Mouse (Mus musculus): Measurements from ENCODE around the gene Isyna1. TPM values are rescaled to one million over a fixed set of nuclear protein-coding genes. Genes with fewer than 3 reads are reported as not detected.

Gene Isyna1
- total and polyA plus RNA-seq, 3 experiments, result 26.7 to 41.6 (median 28.3) TPM

- TF ChIP-seq EP300 (IDR thresholded peaks at IDR 0.05; ENCODE audit: insufficient read depth, low read depth, low read length) (no peak), POLR2A (IDR thresholded peaks at IDR 0.05; ENCODE audit: insufficient read depth, low read depth, low read length) (no peak), CTCF (IDR thresholded peaks at IDR 0.05) (no peak)
- Histone ChIP-seq H3K79me2 (replicated peaks; ENCODE audit: control insufficient read depth, insufficient read depth, low read length) (no peaks in the 10 kb centered on the region), H3K4me1 (ENCODE audit: control insufficient read depth, insufficient read depth, low read length) (peaks cover 4% of the 10 kb centered on the region; the same call in 1 of the 2 replicates), H3K27ac (no peak overlapping the region), H3K36me3 (ENCODE audit: control insufficient read depth, insufficient read depth, low read length) (no peaks in the 10 kb centered on the region), H3K4me3 (no peak overlapping the region), H3K9ac (ENCODE audit: low read depth, low read length) (no peak overlapping the region), H3K27me3 (ENCODE audit: control insufficient read depth, insufficient read depth, low read length) (no peaks in the 10 kb centered on the region)
- no peak for DNase-seq
- intact Hi-C loops (cut with DNase I), result no loop called here
- WGBS, result 70% methylated on average over 5 of the region's 5 CpGs
These were observed 32.9 kb downstream of the Isyna1 start for GRCm38 (mm10) chr8:70627041-70627440.

GRCm38 (mm10) chr8:70628986-70629490, 34.9 kb downstream of the Isyna1 start:
- Histone ChIP-seq H3K27me3 (ENCODE audit: control insufficient read depth, insufficient read depth, low read length) (no peaks in the 10 kb centered on the region), H3K4me1 (ENCODE audit: control insufficient read depth, insufficient read depth, low read length) (peaks cover 6% of the 10 kb centered on the region), H3K36me3 (ENCODE audit: control insufficient read depth, insufficient read depth, low read length) (no peaks in the 10 kb centered on the region), H3K27ac (no peak overlapping the region; the same call in 1 of the 2 replicates), H3K79me2 (replicated peaks; ENCODE audit: control insufficient read depth, insufficient read depth, low read length) (no peaks in the 10 kb centered on the region), H3K4me3 (peak overlapping the region; percentile 76), H3K9ac (ENCODE audit: low read depth, low read length) (no peak overlapping the region)
- no peak for DNase-seq
- TF ChIP-seq POLR2A (IDR thresholded peaks at IDR 0.05; ENCODE audit: insufficient read depth, low read depth, low read length) (no peak), CTCF (IDR thresholded peaks at IDR 0.05) (no peak), EP300 (IDR thresholded peaks at IDR 0.05; ENCODE audit: insufficient read depth, low read depth, low read length) (no peak)
- intact Hi-C loops (cut with DNase I), result loop anchor here (1.0 to 2.0 kb wide), 3 partner anchors 16 to 72 kb away; no protein-coding TSS in a partner anchor
- WGBS, result 65% methylated on average over 7 of the region's 7 CpGs

- H3K27me3 ChIP-seq (ENCODE audit: control insufficient read depth, insufficient read depth, low read length), result no peaks in the 10 kb centered on the region
- no peaks in the 10 kb centered on the region for H3K36me3 ChIP-seq (ENCODE audit: control insufficient read depth, insufficient read depth, low read length)
- peak overlapping the region; percentile 76 for H3K4me3 ChIP-seq
- TF ChIP-seq EP300 (IDR thresholded peaks at IDR 0.05; ENCODE audit: insufficient read depth, low read depth, low read length) (peak; percentile 90; the same call in 1 of the 2 replicates), CTCF (IDR thresholded peaks at IDR 0.05) (peak; percentile 99), POLR2A (IDR thresholded peaks at IDR 0.05; ENCODE audit: insufficient read depth, low read depth, low read length) (peak; percentile 35)
- no peaks in the 10 kb centered on the region for H3K79me2 ChIP-seq (replicated peaks; ENCODE audit: control insufficient read depth, insufficient read depth, low read length)
- DNase-seq, result peak; percentile 92 to 95
- 2% methylated on average over 60 of the region's 60 CpGs for WGBS
- peak overlapping the region; percentile 83 for H3K27ac ChIP-seq
- H3K4me1 ChIP-seq (ENCODE audit: control insufficient read depth, insufficient read depth, low read length), result peaks cover 11% of the 10 kb centered on the region
- intact Hi-C loops (cut with DNase I), result loop anchor here (1.0 to 2.0 kb wide), 3 partner anchors 17 to 71 kb away; no protein-coding TSS in a partner anchor
- peak overlapping the region; percentile 71 for H3K9ac ChIP-seq (ENCODE audit: low read depth, low read length)
These were observed 35.7 kb downstream of the Isyna1 start for GRCm38 (mm10) chr8:70629574-70630531.

- Histone ChIP-seq H3K27me3 (ENCODE audit: control insufficient read depth, insufficient read depth, low read length) (no peaks in the 10 kb centered on the region), H3K9ac (ENCODE audit: low read depth, low read length) (no peak overlapping the region), H3K4me1 (ENCODE audit: control insufficient read depth, insufficient read depth, low read length) (peaks cover 14% of the 10 kb centered on the region), H3K36me3 (ENCODE audit: control insufficient read depth, insufficient read depth, low read length) (no peaks in the 10 kb centered on the region), H3K4me3 (no peak overlapping the region; the same call in 1 of the 2 replicates), H3K79me2 (replicated peaks; ENCODE audit: control insufficient read depth, insufficient read depth, low read length) (no peaks in the 10 kb centered on the region), H3K27ac (peak overlapping the region; percentile 83)
- TF ChIP-seq EP300 (IDR thresholded peaks at IDR 0.05; ENCODE audit: insufficient read depth, low read depth, low read length) (no peak), CTCF (IDR thresholded peaks at IDR 0.05) (no peak), POLR2A (IDR thresholded peaks at IDR 0.05; ENCODE audit: insufficient read depth, low read depth, low read length) (no peak)
- peak; percentile 71 to 75 for DNase-seq
- intact Hi-C loops (cut with DNase I), result no loop called here
- WGBS, result 16% methylated on average over 22 of the region's 22 CpGs
These were observed 36.6 kb downstream of the Isyna1 start for GRCm38 (mm10) chr8:70630532-70631381.

GRCm38 (mm10) chr8:70631436-70631835, 37.3 kb downstream of the Isyna1 start:
- DNase-seq, result peak; percentile 58 to 63
- Histone ChIP-seq H3K4me3 (no peak overlapping the region), H3K79me2 (replicated peaks; ENCODE audit: control insufficient read depth, insufficient read depth, low read length) (no peaks in the 10 kb centered on the region), H3K27me3 (ENCODE audit: control insufficient read depth, insufficient read depth, low read length) (no peaks in the 10 kb centered on the region), H3K9ac (ENCODE audit: low read depth, low read length) (no peak overlapping the region), H3K27ac (peak overlapping the region; percentile 20; the same call in 1 of the 2 replicates), H3K36me3 (ENCODE audit: control insufficient read depth, insufficient read depth, low read length) (no peaks in the 10 kb centered on the region), H3K4me1 (ENCODE audit: control insufficient read depth, insufficient read depth, low read length) (peaks cover 14% of the 10 kb centered on the region)
- WGBS, result 16% methylated on average over 24 of the region's 24 CpGs
- intact Hi-C loops (cut with DNase I), result no loop called here
- no peak for TF ChIP-seq EP300 (IDR thresholded peaks at IDR 0.05; ENCODE audit: insufficient read depth, low read depth, low read length)
- TF ChIP-seq CTCF (IDR thresholded peaks at IDR 0.05), result no peak
- TF ChIP-seq POLR2A (IDR thresholded peaks at IDR 0.05; ENCODE audit: insufficient read depth, low read depth, low read length), result peak; percentile 45; the same call in 1 of the 2 replicates
